Mouse (Mus musculus) adrenal gland, postnatal 14 days (tissue): Measurements from ENCODE around the gene Dedd2. TPM values are rescaled to one million over a fixed set of nuclear protein-coding genes. Genes with fewer than 3 reads are reported as not detected.

Source experiments
- DNase-seq: peaks from one replicate; pipeline ENCODE4 v3.0.0; 2021; ENCODE audit warnings: mixed read lengths
- microRNA-seq, 2 experiments: library from miRNA; unstranded; fragments of <30 nt; microRNA quantifications; one replicate each; pipeline ENCODE4 v1.2.0; 2021
- total RNA-seq: library from RNA; stranded (reverse); gene quantifications from 2 replicates; pipeline ENCODE4 v1.2.3, GENCODE M21; 2021

Dedd2 gene
- total RNA-seq, 1 experiment from 2014 or later: 17.9 TPM

DNA sequence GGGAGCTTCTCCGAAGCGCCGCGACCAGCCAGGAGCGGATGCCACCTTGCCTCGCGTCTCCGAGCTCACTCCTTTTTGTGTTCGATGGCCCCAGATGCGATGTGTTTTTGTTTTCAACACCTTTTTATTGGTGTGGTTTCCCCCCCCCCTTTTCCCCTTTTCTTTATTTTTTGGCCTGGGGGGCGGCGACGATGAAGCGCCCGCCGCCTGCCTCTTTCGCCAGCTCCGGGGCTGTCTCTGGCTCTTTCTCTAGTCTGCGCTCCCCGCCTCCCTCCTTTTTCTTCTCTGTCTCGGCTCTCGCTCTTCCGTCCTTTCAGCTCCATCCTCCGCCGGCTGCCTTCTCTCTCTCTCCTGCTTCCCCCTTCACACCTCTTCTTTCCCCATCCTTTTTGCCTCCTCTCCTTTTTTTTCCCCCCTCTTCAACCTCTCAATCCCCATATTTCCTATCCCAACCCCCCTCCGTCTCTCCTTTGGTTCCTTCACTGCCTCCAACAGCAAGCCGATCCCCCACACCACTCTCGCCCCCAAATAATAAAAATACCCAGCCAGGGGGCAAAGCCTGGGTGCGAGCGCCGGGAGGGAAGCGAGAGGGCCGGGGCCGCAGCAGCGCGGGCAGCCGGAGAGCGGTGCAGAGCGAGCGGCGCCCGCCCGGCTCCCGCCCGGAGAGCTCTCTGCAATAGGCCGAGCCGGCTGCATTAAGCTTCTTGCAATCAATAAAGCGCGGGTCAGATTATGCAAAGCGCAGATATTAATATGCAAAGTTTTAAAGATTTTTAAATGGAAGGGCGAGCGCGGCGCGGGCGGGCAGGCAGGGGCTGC is 41.4 kb downstream of the Dedd2 start:
- DNase-seq: no peak

DNA sequence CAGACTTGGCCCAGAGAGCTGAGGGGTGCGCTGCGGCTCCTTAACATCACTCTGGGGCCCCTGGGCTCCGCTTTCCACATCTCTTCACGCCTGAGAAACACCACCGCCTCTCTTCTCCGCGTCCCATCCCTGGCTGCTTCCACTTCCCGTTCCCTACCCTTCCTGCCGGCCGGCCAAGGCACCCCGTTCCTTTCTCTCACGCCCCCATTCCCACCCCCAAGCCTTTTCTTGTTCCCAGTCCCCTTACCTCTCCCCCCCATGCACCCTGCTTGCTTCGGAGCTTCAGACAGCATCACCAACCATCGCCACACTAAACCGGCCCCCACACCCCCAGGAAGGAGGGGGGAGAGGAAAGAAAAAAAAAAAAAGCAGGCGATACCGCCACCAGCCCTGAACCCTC is 42.1 kb downstream of the Dedd2 start:
- no peak for DNase-seq

DNA sequence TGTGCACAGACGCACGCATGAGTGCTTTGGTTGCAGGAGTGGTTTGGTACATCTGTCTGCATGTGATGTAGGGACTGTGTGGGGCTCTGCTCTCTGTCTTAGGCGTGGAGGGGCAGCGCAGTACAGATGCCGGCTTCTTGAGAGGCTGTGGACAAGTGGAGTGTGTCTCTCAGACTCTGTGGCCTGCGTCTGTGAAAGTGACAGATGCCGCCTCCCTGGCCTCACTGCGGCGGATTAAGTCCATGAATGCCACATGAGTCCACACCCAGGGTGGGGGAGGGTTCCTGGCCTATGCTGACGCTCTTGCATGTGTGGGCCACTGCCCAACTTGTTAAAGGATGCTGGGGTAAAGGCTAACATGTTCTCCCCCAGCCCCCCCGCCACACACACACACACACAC is 46.1 kb downstream of the Dedd2 start:
- DNase-seq: no peak

DNA sequence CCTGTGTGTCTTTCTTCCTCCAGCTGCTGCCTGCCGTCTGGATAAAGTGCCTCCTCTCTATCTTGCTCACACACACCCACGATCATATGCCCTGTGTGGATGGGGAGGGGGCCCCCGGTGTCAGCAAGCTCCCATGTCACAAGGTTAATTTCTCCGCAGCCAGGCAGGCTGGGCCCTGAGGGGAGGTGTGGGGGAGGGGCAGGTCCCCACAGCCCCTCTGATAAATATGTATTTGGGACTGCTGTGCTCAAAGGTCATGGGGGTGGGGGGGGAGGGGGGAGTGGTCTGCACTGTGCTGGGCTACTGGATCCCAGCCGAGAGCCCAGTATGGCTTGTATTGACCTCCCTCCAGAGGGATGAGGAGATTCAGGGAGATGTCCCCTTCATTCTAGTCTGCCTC is 47.7 kb downstream of the Dedd2 start:
- no peak for DNase-seq

DNA sequence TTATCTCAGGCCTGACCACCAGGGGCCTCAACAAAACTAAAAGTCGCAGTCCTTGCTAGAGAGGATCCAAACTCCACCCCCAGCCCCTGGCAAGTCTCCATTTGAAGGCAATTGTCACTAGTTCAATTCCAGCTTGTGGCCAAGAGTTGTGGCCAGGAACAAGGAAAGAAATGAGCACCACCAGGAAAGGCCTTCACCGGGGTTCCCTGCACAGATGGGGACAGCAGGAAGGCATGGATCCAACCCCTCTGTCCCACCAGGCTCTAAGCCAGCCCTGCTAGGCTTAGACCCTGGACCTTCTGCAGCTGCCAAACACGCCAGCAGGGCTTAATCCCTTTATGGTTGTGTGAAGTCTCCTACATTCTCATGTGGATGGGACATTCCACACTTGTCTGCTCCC is 49.8 kb downstream of the Dedd2 start:
- DNase-seq: no peak

DNA sequence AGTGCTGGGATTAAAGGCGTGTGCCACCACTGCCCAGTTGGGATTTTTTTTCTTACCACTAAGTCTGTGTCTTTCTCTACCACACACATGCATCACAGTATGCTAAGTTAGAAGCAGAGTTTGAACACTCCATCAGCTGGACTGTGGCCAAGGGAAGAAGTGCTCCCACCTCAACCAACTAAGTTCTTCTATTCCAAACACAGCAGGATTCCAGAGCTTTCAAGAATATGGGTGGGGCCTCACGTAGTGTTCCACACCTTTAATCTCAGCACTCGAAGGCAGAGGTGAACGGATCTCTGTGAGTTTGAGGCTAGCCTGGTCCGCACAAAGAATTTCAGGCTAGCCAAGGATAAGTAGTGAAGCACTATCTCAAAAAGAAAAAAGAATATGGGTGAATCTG is 54.3 kb downstream of the Dedd2 start:
- DNase-seq: no peak

DNA sequence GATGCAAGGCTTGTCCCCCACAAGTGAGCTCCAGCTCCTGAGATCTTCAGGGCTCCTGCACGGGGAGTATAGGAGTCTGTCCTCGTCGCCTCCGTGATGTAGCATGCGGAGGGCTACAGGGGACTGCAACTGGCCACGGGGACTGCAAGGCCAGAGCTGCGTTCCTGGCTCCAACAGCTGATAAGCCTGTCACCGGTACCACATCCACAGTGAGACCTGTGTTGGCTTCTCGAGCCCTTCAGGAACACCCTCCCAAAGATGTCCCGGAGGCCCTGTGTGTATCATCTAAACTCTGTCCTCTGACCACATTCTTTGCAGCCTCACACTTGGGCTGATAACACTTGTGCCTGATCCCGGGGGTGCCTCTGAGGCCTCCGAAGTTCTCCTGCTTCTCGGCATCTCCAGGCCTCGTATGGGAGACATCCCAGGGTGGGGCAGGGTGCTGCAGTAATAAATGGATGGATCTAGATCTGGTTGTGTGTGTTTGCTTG is 64.2 kb downstream of the Dedd2 start:
- no peak for DNase-seq

DNA sequence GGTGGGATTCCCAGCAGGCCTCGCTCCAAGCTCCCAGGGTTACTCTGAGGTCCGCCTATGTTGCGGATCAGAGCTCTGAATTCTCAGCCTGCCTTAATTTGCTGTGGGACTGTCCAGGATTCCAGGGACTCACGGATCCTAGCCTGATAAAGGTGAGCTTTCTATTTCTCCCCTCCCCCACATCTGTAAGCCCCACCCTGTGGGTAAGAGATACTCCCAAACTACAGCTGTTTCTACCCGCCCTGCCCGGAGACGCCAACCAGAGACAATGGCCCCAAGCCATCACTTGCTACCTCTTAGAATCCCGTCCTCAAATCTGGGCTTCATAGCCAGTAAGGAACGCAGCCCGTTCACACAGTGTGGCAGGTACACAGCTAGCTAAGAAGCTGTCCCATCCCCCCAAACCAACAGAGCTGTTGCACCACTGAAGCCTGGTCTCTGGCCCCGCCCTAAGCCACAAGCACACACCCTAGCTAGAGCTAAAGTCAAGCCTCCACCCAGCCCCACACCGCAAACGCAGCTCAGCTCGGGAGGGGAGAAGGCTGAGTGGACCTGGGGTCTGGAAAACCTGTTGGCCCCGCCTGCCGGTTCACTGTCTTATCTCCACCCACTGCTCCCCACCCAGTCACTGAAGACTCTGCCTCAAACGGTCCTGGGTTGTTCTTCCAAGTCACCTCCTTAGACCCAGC is 64.8 kb downstream of the Dedd2 start:
- DNase-seq: peak; percentile 37

DNA sequence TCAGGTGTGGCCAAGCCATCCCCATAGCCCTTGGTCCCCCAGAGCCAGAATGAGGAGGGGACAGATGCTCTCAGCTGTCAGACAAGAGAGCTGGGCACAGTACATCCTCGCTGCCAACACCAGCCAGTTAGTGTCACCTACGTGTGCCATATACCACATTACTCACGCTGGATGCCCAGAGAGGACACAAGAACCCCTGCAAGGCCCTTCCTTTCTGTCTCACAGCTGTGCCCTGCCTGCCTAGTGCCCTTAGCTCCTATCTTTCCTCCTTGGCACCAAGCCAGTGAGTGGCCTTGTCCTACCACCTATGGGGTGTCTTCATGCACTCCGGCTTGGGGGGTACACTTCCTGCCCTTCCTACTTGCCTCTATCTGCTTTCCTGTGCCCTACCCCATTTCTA is 65.8 kb downstream of the Dedd2 start:
- no peak for DNase-seq

DNA sequence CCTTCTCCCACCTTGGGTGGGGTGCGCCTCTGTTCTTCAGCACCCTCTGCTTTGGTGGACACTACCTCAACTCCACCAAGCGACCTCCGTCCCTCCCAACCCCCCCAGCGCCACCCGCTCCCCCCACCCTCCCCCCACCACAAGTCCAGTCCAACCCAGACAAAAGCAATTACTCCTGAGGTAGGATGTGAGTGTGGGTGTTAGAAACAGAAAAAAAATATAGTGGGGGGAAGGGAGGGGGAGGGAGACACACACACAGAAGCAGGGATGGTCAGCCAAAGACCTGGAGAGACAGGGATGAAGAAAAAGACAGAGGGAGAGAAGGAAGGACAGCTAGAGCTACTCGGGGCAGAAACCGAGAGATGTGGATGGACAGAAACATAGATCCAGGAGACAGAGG is 66.6 kb downstream of the Dedd2 start:
- no peak for DNase-seq

DNA sequence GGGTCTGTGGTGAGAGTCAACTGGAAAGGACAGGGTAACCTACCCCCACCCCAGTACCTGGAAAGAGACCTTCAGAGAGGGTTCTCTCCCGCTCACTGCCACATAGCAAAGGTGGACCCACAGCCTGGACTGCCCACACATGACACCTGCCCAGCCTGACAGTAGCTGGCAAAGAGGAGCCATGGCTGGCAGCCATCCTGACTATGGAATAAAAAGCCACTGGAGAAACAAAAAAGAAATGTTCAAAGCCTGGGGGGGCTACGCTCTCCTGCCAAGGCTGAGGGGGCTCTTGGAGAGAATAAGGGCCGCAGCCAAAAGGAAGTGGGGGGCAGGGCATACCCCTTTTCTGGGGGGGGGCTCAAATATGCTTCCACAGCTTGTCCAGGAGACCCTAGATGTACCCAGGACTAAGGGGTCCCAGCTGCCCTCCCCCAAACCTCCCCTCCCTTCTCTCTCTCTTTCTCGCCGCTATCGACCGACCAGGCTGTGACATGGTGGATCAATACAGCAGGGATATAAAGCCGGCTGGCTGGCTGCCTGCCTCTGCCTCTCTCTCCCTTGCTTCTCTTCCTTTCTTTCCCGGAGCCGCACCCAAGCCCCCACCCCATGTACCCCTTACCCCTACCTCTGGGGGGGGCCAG is 68.4 kb downstream of the Dedd2 start:
- no peak for DNase-seq

DNA sequence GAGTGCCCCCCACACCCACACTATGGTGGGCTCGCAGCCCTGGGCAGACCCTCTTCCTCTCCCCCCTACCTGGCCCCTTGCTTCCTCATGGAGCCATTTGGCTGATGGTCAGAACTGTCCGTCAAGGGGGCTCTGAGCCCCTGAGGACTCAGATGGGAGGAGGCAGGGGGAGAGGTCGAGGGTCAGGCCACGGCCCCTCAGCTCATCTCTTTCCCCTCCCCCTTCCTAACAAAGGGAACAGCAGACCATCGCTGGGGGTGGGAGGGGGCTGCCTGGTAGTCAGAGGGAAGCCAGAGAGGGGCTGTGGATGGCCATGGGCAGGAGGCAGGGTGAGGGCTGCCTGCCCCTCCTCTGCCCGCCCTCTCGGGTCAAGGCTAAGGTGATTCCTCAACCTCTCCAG is 69.4 kb downstream of the Dedd2 start:
- no peak for DNase-seq

DNA sequence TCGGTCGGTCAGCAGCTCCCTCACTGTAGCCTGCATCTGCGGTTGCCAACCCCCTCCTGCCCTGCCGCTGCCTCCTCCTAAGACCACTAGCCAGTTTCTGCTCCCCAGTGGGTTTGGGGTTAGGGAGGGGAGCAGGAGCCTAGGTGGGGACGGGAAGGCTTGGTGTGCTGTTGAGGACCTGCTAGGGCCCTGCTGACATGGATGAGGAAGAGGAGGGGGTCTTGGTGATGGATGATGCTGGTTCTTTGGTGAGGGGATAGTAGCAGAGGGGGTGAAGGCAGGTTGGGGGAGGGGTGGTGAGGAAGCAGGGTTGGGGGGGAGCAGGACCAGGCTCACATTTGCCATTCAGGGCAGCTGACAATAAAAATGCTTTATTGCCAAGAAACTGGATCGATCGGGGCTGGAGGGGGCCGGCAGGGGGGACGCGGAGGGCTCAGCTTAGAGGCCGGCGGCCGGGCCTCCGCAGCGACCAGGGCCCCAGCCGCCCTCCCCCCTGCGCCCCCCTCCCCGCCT is 70.2 kb downstream of the Dedd2 start:
- DNase-seq: no peak

Small RNA genes within 50 kb of the gene (microRNA-seq; reads per million reads assigned to microRNA genes)
- 0 reads per million in 2 experiments for gene Mir7048

Other genes starting within 250 kb of the Dedd2 start
- gene Rabac1, start 247.9 kb downstream of the Dedd2 start, total RNA-seq: 212 and 238 TPM in 2 replicates
- gene Atp1a3, start 214.7 kb downstream of the Dedd2 start, total RNA-seq: 35.6 and 39.8 TPM in 2 replicates
- gene Grik5, start 148.3 kb downstream of the Dedd2 start, total RNA-seq: 18.6 and 21.3 TPM in 2 replicates
- gene Zfp574, start 148.0 kb downstream of the Dedd2 start, total RNA-seq: 18.8 and 19.2 TPM in 2 replicates
- 0.96 and 5.1 TPM in 2 replicates for gene Pou2f2, start 40.9 kb downstream of the Dedd2 start, total RNA-seq
- gene Zfp526, start 810 bp upstream of the Dedd2 start, total RNA-seq: 9.0 and 11.6 TPM in 2 replicates
- gene Gsk3a, start 17.2 kb upstream of the Dedd2 start, total RNA-seq: 96.8 and 104 TPM in 2 replicates
- 29.7 and 34.4 TPM in 2 replicates for gene Erf, start 30.1 kb upstream of the Dedd2 start, total RNA-seq
- 115 and 127 TPM in 2 replicates for gene Cic, start 47.1 kb upstream of the Dedd2 start, total RNA-seq
- gene Pafah1b3, start 77.4 kb upstream of the Dedd2 start, total RNA-seq: 31.5 and 33.7 TPM in 2 replicates
- not detected in 2 replicates for gene Prr19, start 80.8 kb upstream of the Dedd2 start, total RNA-seq
- gene Tmem145, start 85.5 kb upstream of the Dedd2 start, total RNA-seq: 1.4 and 3.2 TPM in 2 replicates
- gene Megf8, start 96.5 kb upstream of the Dedd2 start, total RNA-seq: 39.1 and 39.7 TPM in 2 replicates
- gene Cnfn, start 149.1 kb upstream of the Dedd2 start, total RNA-seq: not detected in 2 replicates
- 400 and 439 TPM in 2 replicates for gene Lipe, start 178.1 kb upstream of the Dedd2 start, total RNA-seq
- 0.53 TPM in 1 of 2 replicates, not detected in the other for gene Cxcl17, start 192.3 kb upstream of the Dedd2 start, total RNA-seq